Mouse (Mus musculus) hindbrain, embryonic 16.5 days (tissue): ENCODE measurements around the gene Csnk2a1. TPM values are rescaled to one million over a fixed set of nuclear protein-coding genes. Genes with fewer than 3 reads are reported as not detected.

Source experiments
- ATAC-seq: fragments of 200-750 bp; cut with Nextera tagmentation; 2 replicates; pipeline ENCODE4 v1.8.0; 2017; ENCODE audit warnings: moderate TSS enrichment, moderate library complexity
- H3K27ac ChIP-seq: fragments of 300-500 bp; sonication (generic); 2 replicates; pipeline ENCODE4 v1.5.1; 2014; ENCODE audit warnings: low read depth, mild to moderate bottlenecking, control low read depth, low read length, moderate library complexity
- H3K27me3 ChIP-seq: fragments of 300-500 bp; sonication (generic); replicated peaks from 2 replicates; pipeline ENCODE4 v1.6.1; 2014; ENCODE audit warnings: low read length; ENCODE audit not compliant: control insufficient read depth, insufficient read depth
- H3K36me3 ChIP-seq: fragments of 300-500 bp; sonication (generic); 2 replicates; pipeline ENCODE4 v1.6.1; 2014; ENCODE audit warnings: mild to moderate bottlenecking, low read length, moderate library complexity, mixed read lengths; ENCODE audit not compliant: control insufficient read depth, insufficient read depth
- H3K4me1 ChIP-seq: fragments of 300-500 bp; sonication (generic); 2 replicates; pipeline ENCODE4 v1.6.1; 2014; ENCODE audit warnings: low read depth, low read length; ENCODE audit not compliant: control insufficient read depth, insufficient read depth
- H3K4me2 ChIP-seq: fragments of 300-500 bp; sonication (generic); 2 replicates; pipeline ENCODE4 v1.6.1; 2014; ENCODE audit warnings: mild to moderate bottlenecking, low read length, control low read depth, moderate library complexity
- H3K4me3 ChIP-seq: fragments of 300-500 bp; sonication (generic); 2 replicates; pipeline ENCODE4 v1.5.1; 2014; ENCODE audit warnings: mild to moderate bottlenecking, low read length, control low read depth, moderate library complexity
- H3K9ac ChIP-seq: fragments of 300-500 bp; sonication (generic); 2 replicates; pipeline ENCODE4 v1.6.1; 2014; ENCODE audit warnings: low read depth, mild to moderate bottlenecking, control low read depth, low read length, moderate library complexity
- H3K9me3 ChIP-seq: fragments of 300-500 bp; sonication (generic); 2 replicates; pipeline ENCODE4 v1.6.1; 2014; ENCODE audit warnings: mild to moderate bottlenecking, low read length, moderate library complexity; ENCODE audit not compliant: control insufficient read depth
- WGBS: fragments of 180-500 bp; shearing (Covaris S2); extraction: QIAGEN DNeasy Blood & Tissue Kit; methylation state at CpG from one replicate; pipeline ENCODE4 v1.1.7; 2014; 5-methylcytosine and 5-hydroxymethylcytosine counted together
- polyA plus RNA-seq: library from polyadenylated mRNA; unstranded; fragments of >200 nt; fragmentation: Nextera tagmentation; extraction: Ambion mirVana; gene quantifications from 2 replicates; pipeline ENCODE4 v1.2.1, GENCODE M21; 2015

Csnk2a1 gene
- polyA plus RNA-seq, 1 experiment from 2014 or later: 93.6 TPM

- H3K9me3 ChIP-seq: no peaks in the 10 kb centered on the region
- H3K4me2 ChIP-seq: no peak overlapping the region
- WGBS: 92% methylated on average over 2 of the region's 2 CpGs
- no peak overlapping the region for H3K27ac ChIP-seq
- H3K36me3 ChIP-seq: peaks cover 22% of the 10 kb centered on the region
- H3K4me1 ChIP-seq: no peaks in the 10 kb centered on the region
- H3K9ac ChIP-seq: no peak overlapping the region
- no peak for ATAC-seq
- no peaks in the 10 kb centered on the region for H3K27me3 ChIP-seq
- H3K4me3 ChIP-seq: no peak overlapping the region
Observed at GRCm38 (mm10) chr2:152302862-152303261, 76.2 kb downstream of the Csnk2a1 start.

- H3K9ac ChIP-seq: no peak overlapping the region
- H3K4me2 ChIP-seq: no peak overlapping the region
- no peak for ATAC-seq
- H3K4me3 ChIP-seq: no peak overlapping the region
- H3K9me3 ChIP-seq: no peaks in the 10 kb centered on the region
- H3K4me1 ChIP-seq: no peaks in the 10 kb centered on the region
- peaks cover 31% of the 10 kb centered on the region for H3K36me3 ChIP-seq
- no peak overlapping the region for H3K27ac ChIP-seq
- 70% methylated on average over 5 of the region's 5 CpGs for WGBS
- H3K27me3 ChIP-seq: no peaks in the 10 kb centered on the region
Observed at GRCm38 (mm10) chr2:152303781-152304180, 77.1 kb downstream of the Csnk2a1 start.

GRCm38 (mm10) chr2:152305480-152305879, 78.8 kb downstream of the Csnk2a1 start:
- Histone ChIP-seq H3K9ac (no peak overlapping the region), H3K4me2 (no peak overlapping the region), H3K4me1 (no peaks in the 10 kb centered on the region), H3K27ac (no peak overlapping the region), H3K9me3 (no peaks in the 10 kb centered on the region), H3K27me3 (no peaks in the 10 kb centered on the region), H3K4me3 (no peak overlapping the region), H3K36me3 (peaks cover 41% of the 10 kb centered on the region)
- WGBS: 97% methylated on average over 6 of the region's 6 CpGs
- no peak for ATAC-seq

- H3K9me3 ChIP-seq: no peaks in the 10 kb centered on the region
- ATAC-seq: no peak
Observed at GRCm38 (mm10) chr2:152307186-152307585, 80.5 kb downstream of the Csnk2a1 start.

GRCm38 (mm10) chr2:152312996-152313395, 86.4 kb downstream of the Csnk2a1 start:
- no peak overlapping the region for H3K4me3 ChIP-seq
- H3K4me1 ChIP-seq: no peaks in the 10 kb centered on the region
- H3K36me3 ChIP-seq: peaks cover 46% of the 10 kb centered on the region
- no peak overlapping the region for H3K4me2 ChIP-seq
- H3K9me3 ChIP-seq: no peaks in the 10 kb centered on the region
- no peaks in the 10 kb centered on the region for H3K27me3 ChIP-seq
- 77% methylated on average over 7 of the region's 7 CpGs for WGBS
- no peak overlapping the region for H3K9ac ChIP-seq
- no peak overlapping the region for H3K27ac ChIP-seq
- no peak for ATAC-seq

More at GRCm38 (mm10) chr2:152307186-152307585, 80.5 kb downstream of the Csnk2a1 start:
- no peak overlapping the region for H3K4me2 ChIP-seq
- no peak overlapping the region for H3K27ac ChIP-seq
- H3K4me1 ChIP-seq: no peaks in the 10 kb centered on the region
- H3K9ac ChIP-seq: no peak overlapping the region
- no peaks in the 10 kb centered on the region for H3K27me3 ChIP-seq
- 83% methylated on average over 3 of the region's 3 CpGs for WGBS
- H3K4me3 ChIP-seq: no peak overlapping the region
- peaks cover 45% of the 10 kb centered on the region for H3K36me3 ChIP-seq

GRCm38 (mm10) chr2:152313926-152314325, 87.3 kb downstream of the Csnk2a1 start:
- no peak overlapping the region for H3K27ac ChIP-seq
- no peaks in the 10 kb centered on the region for H3K4me1 ChIP-seq
- no peaks in the 10 kb centered on the region for H3K27me3 ChIP-seq
- H3K9me3 ChIP-seq: no peaks in the 10 kb centered on the region
- H3K9ac ChIP-seq: no peak overlapping the region
- no peak overlapping the region for H3K4me3 ChIP-seq
- H3K4me2 ChIP-seq: no peak overlapping the region
- ATAC-seq: no peak
- H3K36me3 ChIP-seq: peaks cover 44% of the 10 kb centered on the region
- WGBS: 95% methylated on average over 6 of the region's 6 CpGs

- ATAC-seq: no peak
- H3K27me3 ChIP-seq: no peaks in the 10 kb centered on the region
- 83% methylated on average over 6 of the region's 6 CpGs for WGBS
- no peaks in the 10 kb centered on the region for H3K9me3 ChIP-seq
- H3K4me2 ChIP-seq: no peak overlapping the region
- H3K4me1 ChIP-seq: no peaks in the 10 kb centered on the region
- H3K9ac ChIP-seq: no peak overlapping the region
- H3K36me3 ChIP-seq: peaks cover 39% of the 10 kb centered on the region
- no peak overlapping the region for H3K4me3 ChIP-seq
- no peak overlapping the region for H3K27ac ChIP-seq
Observed at GRCm38 (mm10) chr2:152317054-152317453, 90.4 kb downstream of the Csnk2a1 start.

GRCm38 (mm10) chr2:152321558-152321957, 94.9 kb downstream of the Csnk2a1 start:
- H3K36me3 ChIP-seq: peaks cover 42% of the 10 kb centered on the region
- H3K4me3 ChIP-seq: no peak overlapping the region
- no peaks in the 10 kb centered on the region for H3K4me1 ChIP-seq
- ATAC-seq: 0 out of 2 replicates have a peak, but pooled peaks have one; percentile 15
- WGBS: 91% methylated on average over 5 of the region's 5 CpGs
- no peak overlapping the region for H3K4me2 ChIP-seq
- no peak overlapping the region for H3K27ac ChIP-seq
- H3K9me3 ChIP-seq: no peaks in the 10 kb centered on the region
- H3K27me3 ChIP-seq: no peaks in the 10 kb centered on the region
- no peak overlapping the region for H3K9ac ChIP-seq

GRCm38 (mm10) chr2:152322198-152322597, 95.6 kb downstream of the Csnk2a1 start:
- WGBS: 98% methylated on average over 6 of the region's 6 CpGs
- no peak overlapping the region for H3K4me2 ChIP-seq
- no peaks in the 10 kb centered on the region for H3K27me3 ChIP-seq
- H3K9ac ChIP-seq: no peak overlapping the region
- no peaks in the 10 kb centered on the region for H3K9me3 ChIP-seq
- no peak for ATAC-seq
- no peaks in the 10 kb centered on the region for H3K4me1 ChIP-seq
- peaks cover 41% of the 10 kb centered on the region for H3K36me3 ChIP-seq
- H3K4me3 ChIP-seq: no peak overlapping the region
- no peak overlapping the region for H3K27ac ChIP-seq

GRCm38 (mm10) chr2:152323971-152324370, 97.3 kb downstream of the Csnk2a1 start:
- H3K9me3 ChIP-seq: no peaks in the 10 kb centered on the region
- ATAC-seq: no peak
- WGBS: 93% methylated on average over 14 of the region's 14 CpGs
- H3K4me2 ChIP-seq: no peak overlapping the region
- H3K4me1 ChIP-seq: no peaks in the 10 kb centered on the region
- no peak overlapping the region for H3K27ac ChIP-seq
- no peaks in the 10 kb centered on the region for H3K27me3 ChIP-seq
- no peak overlapping the region for H3K9ac ChIP-seq
- peaks cover 40% of the 10 kb centered on the region for H3K36me3 ChIP-seq
- no peak overlapping the region for H3K4me3 ChIP-seq
